Mouse (Mus musculus): Measurements from ENCODE around the gene Tnp2. TPM values are rescaled to one million over a fixed set of nuclear protein-coding genes. Genes with fewer than 3 reads are reported as not detected.
"Not testable (repeated sequence)": the region's sequence is repeated elsewhere in the genome, so short reads cannot be mapped to it uniquely, and the experiment has no call there.

Gene Tnp2
- polyA plus RNA-seq, 1 experiment from 2014 or later = not detected

GRCm38 (mm10) chr16:10805789-10806527, 17.5 kb upstream of the Tnp2 start, which contains the start of gene Prm1:
TSS of gene Prm1 (minus strand) at chr16:10805839.
- Histone ChIP-seq H3K9ac (ENCODE audit: low read depth, low read length) (no peak within 1 kb of the TSS), H3K36me3 (ENCODE audit: control insufficient read depth, insufficient read depth, low read length) (no peaks in the 10 kb centered on the region), H3K27ac (ENCODE audit: low read length) (no peak within 1 kb of the TSS), H3K27me3 (replicated peaks; ENCODE audit: control insufficient read depth, insufficient read depth, low read length) (no peaks in the 10 kb centered on the region), H3K9me3 (ENCODE audit: control insufficient read depth, low read length) (no peaks in the 10 kb centered on the region), H3K4me2 (ENCODE audit: low read depth, low read length) (no peak within 1 kb of the TSS), H3K4me1 (ENCODE audit: control insufficient read depth, insufficient read depth, low read length) (no peaks in the 10 kb centered on the region), H3K4me3 (ENCODE audit: low read length) (no peak within 1 kb of the TSS)
- WGBS = 85% methylated on average over 10 of the region's 10 CpGs
- ATAC-seq = no peak

DNA sequence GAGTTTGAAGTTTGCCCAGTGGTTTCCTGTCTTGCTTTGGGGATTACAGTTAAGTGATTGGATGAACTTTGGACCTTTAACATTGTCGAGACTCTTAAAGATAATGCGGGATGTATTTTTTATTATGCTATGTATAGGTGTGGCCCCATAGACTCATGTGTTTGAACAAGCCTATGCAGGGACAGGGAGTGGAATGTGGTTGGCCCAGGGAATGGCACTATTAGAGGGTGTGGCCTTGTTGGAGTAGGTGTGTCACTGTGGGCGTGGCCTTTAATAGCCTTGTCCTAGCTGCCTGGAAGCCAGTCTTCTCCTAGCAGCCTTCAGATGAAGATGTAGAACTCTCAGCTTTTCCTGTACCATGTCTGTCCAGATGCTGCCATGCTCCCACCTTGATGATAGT, 14.0 kb upstream of the Tnp2 start:
- not testable (repeated sequence) for H3K36me3 ChIP-seq (ENCODE audit: control insufficient read depth, insufficient read depth, low read length); H3K9me3 ChIP-seq (ENCODE audit: control insufficient read depth, low read length); H3K9ac ChIP-seq (ENCODE audit: low read depth, low read length); H3K27me3 ChIP-seq (replicated peaks; ENCODE audit: control insufficient read depth, insufficient read depth, low read length); H3K4me3 ChIP-seq (ENCODE audit: low read length); H3K27ac ChIP-seq (ENCODE audit: low read length); H3K4me2 ChIP-seq (ENCODE audit: low read depth, low read length); H3K4me1 ChIP-seq (ENCODE audit: control insufficient read depth, insufficient read depth, low read length)
- peak; percentile 97 for ATAC-seq
- WGBS = 60% methylated on average over 3 of the region's 3 CpGs

GRCm38 (mm10) chr16:10796034-10796433, 7.6 kb upstream of the Tnp2 start, which contains the start of gene Prm2:
TSS of gene Prm2 (minus strand) at chr16:10796134.
- WGBS = 77% methylated on average over 6 of the region's 6 CpGs
- no peaks in the 10 kb centered on the region for H3K36me3 ChIP-seq (ENCODE audit: control insufficient read depth, insufficient read depth, low read length)

GRCm38 (mm10) chr16:10790702-10791101, 2.2 kb upstream of the Tnp2 start, which contains the start of gene Prm3:
TSS of gene Prm3 (minus strand) at chr16:10790914.
- no peak within 1 kb of the TSS for H3K4me2 ChIP-seq (ENCODE audit: low read depth, low read length)
- no peaks in the 10 kb centered on the region for H3K9me3 ChIP-seq (ENCODE audit: control insufficient read depth, low read length)
- no peak within 1 kb of the TSS for H3K4me3 ChIP-seq (ENCODE audit: low read length)
- ATAC-seq = no peak
- H3K36me3 ChIP-seq (ENCODE audit: control insufficient read depth, insufficient read depth, low read length) = no peaks in the 10 kb centered on the region
- 0 out of 2 replicates have a peak, but pooled peaks cover 5% of the 10 kb centered on the region for H3K4me1 ChIP-seq (ENCODE audit: control insufficient read depth, insufficient read depth, low read length)
- H3K27me3 ChIP-seq (replicated peaks; ENCODE audit: control insufficient read depth, insufficient read depth, low read length) = no peaks in the 10 kb centered on the region; the same call in 1 of the 2 replicates
- no peak within 1 kb of the TSS for H3K9ac ChIP-seq (ENCODE audit: low read depth, low read length)
- WGBS = 83% methylated on average over 9 of the region's 9 CpGs
- no peak within 1 kb of the TSS for H3K27ac ChIP-seq (ENCODE audit: low read length)

More at GRCm38 (mm10) chr16:10796034-10796433, 7.6 kb upstream of the Tnp2 start, which contains the start of gene Prm2:
- no peak within 1 kb of the TSS for H3K9ac ChIP-seq (ENCODE audit: low read depth, low read length)
- no peak within 1 kb of the TSS for H3K4me3 ChIP-seq (ENCODE audit: low read length)
- peaks cover 4% of the 10 kb centered on the region; the same call in 1 of the 2 replicates for H3K27me3 ChIP-seq (replicated peaks; ENCODE audit: control insufficient read depth, insufficient read depth, low read length)
- H3K27ac ChIP-seq (ENCODE audit: low read length) = no peak within 1 kb of the TSS
- ATAC-seq = no peak
- H3K4me2 ChIP-seq (ENCODE audit: low read depth, low read length) = no peak within 1 kb of the TSS
- H3K9me3 ChIP-seq (ENCODE audit: control insufficient read depth, low read length) = no peaks in the 10 kb centered on the region
- no peaks in the 10 kb centered on the region for H3K4me1 ChIP-seq (ENCODE audit: control insufficient read depth, insufficient read depth, low read length)

DNA sequence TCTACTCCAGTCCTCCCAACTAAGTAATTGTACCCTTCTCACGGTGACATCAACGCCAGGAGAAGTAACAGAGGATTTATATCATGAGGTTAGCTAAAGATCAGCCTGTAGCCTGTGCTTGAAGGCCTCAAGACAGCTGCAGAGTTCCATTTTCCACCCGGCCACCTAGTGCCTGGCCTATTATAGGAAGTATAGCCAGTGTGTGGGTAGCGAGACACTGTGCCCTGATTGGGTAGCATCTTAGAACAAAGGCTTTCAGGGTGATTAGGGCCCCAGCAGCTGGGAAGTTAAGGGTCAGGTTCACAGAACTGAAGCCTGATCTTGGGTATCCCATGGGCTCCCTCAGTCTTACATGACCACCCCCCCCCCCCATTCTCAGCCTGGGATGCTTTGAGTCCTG, 406 bp upstream of the Tnp2 start:
- H3K27ac ChIP-seq (ENCODE audit: low read length) = no peak overlapping the region
- peaks cover 6% of the 10 kb centered on the region; the same call in 1 of the 2 replicates for H3K4me1 ChIP-seq (ENCODE audit: control insufficient read depth, insufficient read depth, low read length)
- H3K9me3 ChIP-seq (ENCODE audit: control insufficient read depth, low read length) = no peaks in the 10 kb centered on the region
- WGBS = 76% methylated on average over 4 of the region's 4 CpGs
- H3K4me2 ChIP-seq (ENCODE audit: low read depth, low read length) = no peak overlapping the region
- no peak for ATAC-seq
- no peak overlapping the region for H3K9ac ChIP-seq (ENCODE audit: low read depth, low read length)
- H3K4me3 ChIP-seq (ENCODE audit: low read length) = no peak overlapping the region
- no peaks in the 10 kb centered on the region for H3K27me3 ChIP-seq (replicated peaks; ENCODE audit: control insufficient read depth, insufficient read depth, low read length)
- H3K36me3 ChIP-seq (ENCODE audit: control insufficient read depth, insufficient read depth, low read length) = no peaks in the 10 kb centered on the region

DNA sequence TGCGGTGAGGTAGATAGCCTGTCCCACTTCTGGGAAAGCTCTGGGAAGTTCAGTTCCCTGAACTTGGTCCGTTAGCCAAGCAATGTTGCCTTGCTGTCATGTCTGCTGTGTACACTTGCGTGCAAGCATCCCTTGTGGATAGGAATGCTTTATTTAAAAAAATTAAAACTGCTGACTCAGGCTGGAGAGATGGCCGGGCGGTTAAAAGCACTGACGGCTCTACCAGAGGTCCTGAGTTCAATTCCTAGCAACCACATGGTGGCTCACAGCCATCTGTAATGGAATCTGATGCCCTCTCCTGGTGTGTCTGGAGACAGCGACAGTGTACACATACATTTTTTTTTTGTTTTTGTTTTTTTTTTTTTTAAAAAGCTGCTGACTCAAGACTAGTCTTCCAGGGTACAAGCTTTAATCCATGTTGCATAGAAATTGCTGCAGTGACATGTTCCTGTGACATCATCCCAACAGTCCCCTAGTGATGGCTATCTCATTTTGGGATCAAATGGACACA, 857 bp downstream of the Tnp2 start:
- no peak overlapping the region for H3K4me2 ChIP-seq (ENCODE audit: low read depth, low read length)
- H3K27ac ChIP-seq (ENCODE audit: low read length) = no peak overlapping the region
- H3K4me1 ChIP-seq (ENCODE audit: control insufficient read depth, insufficient read depth, low read length) = peaks cover 15% of the 10 kb centered on the region
- H3K27me3 ChIP-seq (replicated peaks; ENCODE audit: control insufficient read depth, insufficient read depth, low read length) = no peaks in the 10 kb centered on the region
- WGBS = 80% methylated on average over 7 of the region's 7 CpGs
- H3K9me3 ChIP-seq (ENCODE audit: control insufficient read depth, low read length) = no peaks in the 10 kb centered on the region
- no peaks in the 10 kb centered on the region for H3K36me3 ChIP-seq (ENCODE audit: control insufficient read depth, insufficient read depth, low read length)
- no peak overlapping the region for H3K9ac ChIP-seq (ENCODE audit: low read depth, low read length)
- ATAC-seq = no peak
- H3K4me3 ChIP-seq (ENCODE audit: low read length) = no peak overlapping the region

DNA sequence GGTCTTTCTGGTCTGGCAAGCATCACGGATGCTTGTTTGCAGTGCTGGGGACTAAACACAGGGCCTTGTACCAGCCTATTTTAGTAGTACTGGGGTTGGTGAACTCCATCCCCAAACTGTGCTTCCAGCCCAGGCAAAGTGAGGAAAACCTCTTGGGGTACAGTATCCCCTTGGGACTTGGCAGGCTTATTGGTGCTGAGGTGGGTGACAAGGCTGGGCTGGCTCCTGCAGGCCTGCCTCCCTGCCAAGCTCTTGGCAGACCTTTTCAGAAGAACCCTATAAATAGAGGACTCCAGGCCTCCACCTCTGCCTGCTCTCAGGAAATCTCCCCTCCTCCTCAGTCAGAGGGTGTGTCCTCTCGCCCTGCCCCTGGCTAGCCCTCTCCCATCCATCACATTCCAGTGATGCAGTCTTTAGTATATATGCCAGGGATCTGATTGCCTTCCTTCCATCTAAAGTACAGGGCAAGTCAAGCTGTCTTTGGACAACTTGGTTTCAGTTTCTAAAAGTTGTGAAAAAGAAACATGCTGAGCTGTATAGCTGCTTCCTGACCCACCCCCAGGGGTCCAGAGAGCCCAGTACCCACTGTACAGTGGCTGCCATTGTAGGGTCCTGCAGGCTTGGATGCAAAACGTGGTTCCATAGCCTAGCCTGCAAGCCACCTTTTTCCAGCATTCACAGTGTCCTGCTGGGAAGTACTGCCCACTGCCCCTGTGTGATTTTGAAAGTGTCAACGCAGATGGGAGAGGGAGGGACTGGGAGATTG, 1.5 kb downstream of the Tnp2 start:
- H3K4me3 ChIP-seq (ENCODE audit: low read length) = no peak overlapping the region
- H3K9me3 ChIP-seq (ENCODE audit: control insufficient read depth, low read length) = no peaks in the 10 kb centered on the region
- ATAC-seq = no peak
- peaks cover 19% of the 10 kb centered on the region for H3K4me1 ChIP-seq (ENCODE audit: control insufficient read depth, insufficient read depth, low read length)
- WGBS = 59% methylated on average over 4 of the region's 4 CpGs
- H3K36me3 ChIP-seq (ENCODE audit: control insufficient read depth, insufficient read depth, low read length) = 0 out of 2 replicates have a peak, but pooled peaks cover 2% of the 10 kb centered on the region
- H3K27ac ChIP-seq (ENCODE audit: low read length) = peak overlapping the region; percentile 99
- H3K27me3 ChIP-seq (replicated peaks; ENCODE audit: control insufficient read depth, insufficient read depth, low read length) = no peaks in the 10 kb centered on the region
- H3K9ac ChIP-seq (ENCODE audit: low read depth, low read length) = no peak overlapping the region
- no peak overlapping the region for H3K4me2 ChIP-seq (ENCODE audit: low read depth, low read length)

DNA sequence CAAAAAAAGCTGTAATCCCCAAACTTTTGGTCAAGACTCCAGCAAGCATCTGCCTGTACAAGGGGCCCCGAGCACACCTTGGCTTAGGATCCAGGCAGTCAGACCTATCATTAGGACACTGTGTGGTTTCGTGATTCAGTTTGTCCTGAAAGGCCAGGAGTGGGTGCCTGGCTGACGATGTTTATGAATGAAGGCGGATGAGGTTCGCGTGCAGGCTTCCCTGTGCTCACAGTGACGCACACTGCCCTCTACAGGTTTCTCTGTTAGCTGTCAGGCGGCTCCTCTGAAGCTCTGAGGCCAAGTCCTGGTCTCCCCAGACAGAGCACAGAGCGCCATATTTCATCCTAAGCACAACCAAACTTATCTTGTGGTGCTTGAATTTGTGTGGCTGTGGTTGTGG, 2.2 kb downstream of the Tnp2 start:
- ATAC-seq = peak; percentile 36
- no peaks in the 10 kb centered on the region for H3K27me3 ChIP-seq (replicated peaks; ENCODE audit: control insufficient read depth, insufficient read depth, low read length)
- peak overlapping the region; percentile 79 for H3K4me3 ChIP-seq (ENCODE audit: low read length)
- H3K4me1 ChIP-seq (ENCODE audit: control insufficient read depth, insufficient read depth, low read length) = peaks cover 19% of the 10 kb centered on the region
- no peaks in the 10 kb centered on the region for H3K9me3 ChIP-seq (ENCODE audit: control insufficient read depth, low read length)
- H3K4me2 ChIP-seq (ENCODE audit: low read depth, low read length) = peak overlapping the region; percentile 97
- 0 out of 2 replicates have a peak, but pooled peaks cover 2% of the 10 kb centered on the region for H3K36me3 ChIP-seq (ENCODE audit: control insufficient read depth, insufficient read depth, low read length)
- peak overlapping the region; percentile 86 for H3K9ac ChIP-seq (ENCODE audit: low read depth, low read length)
- WGBS = 1% methylated on average over 9 of the region's 9 CpGs
- peak overlapping the region; percentile 99 for H3K27ac ChIP-seq (ENCODE audit: low read length)

Measured in intestine, embryonic 16.5 days (tissue).